Mouse (Mus musculus) gastrocnemius, adult 2 months (tissue): ENCODE results near the gene Rtf2. TPM values are rescaled to one million over a fixed set of nuclear protein-coding genes. Genes with fewer than 3 reads are reported as not detected.

Experiments
- DNase-seq: peaks from one replicate; pipeline ENCODE4 v3.0.0; 2022
- H3K27ac ChIP-seq: fragments of 200-600 bp; 2 replicates; pipeline ENCODE4 v1.8.1; 2022; ENCODE audit warnings: mild to moderate bottlenecking
- H3K4me3 ChIP-seq: fragments of 200-600 bp; 2 replicates; pipeline ENCODE4 v1.8.1; 2022; ENCODE audit warnings: mild to moderate bottlenecking, moderate library complexity
- CTCF ChIP-seq: fragments of 200-600 bp; IDR thresholded peaks from 2 replicates; pipeline ENCODE4 v1.8.1; 2022; ENCODE audit warnings: antibody characterized with exemption, mild to moderate bottlenecking, moderate library complexity
- intact Hi-C: fragments of 180-260 bp; cut with DNase I; formaldehyde crosslinking; loops from one replicate; pipeline ENCODE4 v1.15.1; 2025
- long read RNA-seq, 2 experiments: library from polyadenylated mRNA; stranded (forward); transcript quantifications; one replicate each; pipeline ENCODE4 v2.0.0; 2021
- total RNA-seq, 2 experiments: library from RNA; stranded (reverse); gene quantifications; 2 replicates each; pipeline ENCODE4 v1.2.3; 2021

Gene Rtf2
- 10 to 100 TPM; 28.1 to 29.3 TPM for total RNA-seq
- long read RNA-seq, experiment 1, transcript Rtf2-201 (9 exons, 2,173 nt): major isoform, 68 of 69 reads
- long read RNA-seq, experiment 1, partial matches to known transcripts: 0 of 69 reads
- long read RNA-seq, experiment 1, other reads (novel, unspliced or antisense): 1 of 69 reads
- long read RNA-seq, experiment 2, transcript Rtf2-201 (9 exons, 2,173 nt): major isoform, 63 of 65 reads
- long read RNA-seq, experiment 2, partial matches to known transcripts: 0 of 65 reads
- long read RNA-seq, experiment 2, other reads (novel, unspliced or antisense): 2 of 65 reads

GRCm38 (mm10) chr2:172439843-172440639 lies at the start of gene Rtf2:
Rtf2 (plus strand) TSS chr2:172440556.
- H3K27ac ChIP-seq: peak within 1 kb of the TSS; percentile 93
- intact Hi-C loops: loop anchor here (2.0 to 5.0 kb wide), 2 partner anchors 69 to 93 kb away; partner anchors contain the start of genes Aurka, Cstf1 and Fam210b
- H3K4me3 ChIP-seq: peak within 1 kb of the TSS; percentile 100
- peak; percentile 12; the same call in 1 of the 2 replicates for TF ChIP-seq CTCF
- DNase-seq: peak; percentile 99

DNA sequence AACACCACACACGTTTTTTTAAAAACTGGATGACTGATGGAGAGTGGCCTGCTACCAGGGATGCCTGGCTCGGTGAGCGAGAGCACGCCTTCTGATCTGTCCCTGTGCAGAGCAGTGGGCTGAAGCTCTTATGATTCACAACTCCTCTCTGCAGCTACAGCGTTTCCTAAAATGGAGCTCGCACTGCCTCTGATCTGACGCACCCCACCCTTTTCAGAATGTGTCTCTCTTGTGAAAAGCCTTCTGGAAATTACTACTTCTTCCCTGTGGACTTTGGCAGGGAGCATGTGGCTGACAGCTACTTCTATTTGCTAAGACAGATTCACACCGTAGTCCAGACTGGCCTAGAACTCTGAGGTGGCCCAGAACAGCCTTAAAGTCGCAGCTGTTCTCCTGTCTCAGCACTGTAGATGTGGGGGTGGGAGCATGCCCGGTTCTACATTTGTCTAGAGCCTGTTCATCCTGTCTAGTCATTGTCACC lies 48.3 kb upstream of the Rtf2 start:
- DNase-seq: no peak
- Histone ChIP-seq H3K4me3 (no peak overlapping the region), H3K27ac (no peak overlapping the region)
- no peak for TF ChIP-seq CTCF
- intact Hi-C loops: no loop called here

GRCm38 (mm10) chr2:172393391-172394051 lies 46.8 kb upstream of the Rtf2 start, which contains the start of gene Cass4:
Cass4 (plus strand) TSS chr2:172393794.
- intact Hi-C loops: no loop called here
- Histone ChIP-seq H3K27ac (no peak within 1 kb of the TSS), H3K4me3 (peak within 1 kb of the TSS; percentile 50)
- no peak for TF ChIP-seq CTCF
- DNase-seq: no peak

GRCm38 (mm10) chr2:172394052-172394392 lies 46.3 kb upstream of the Rtf2 start:
- intact Hi-C loops: no loop called here
- no peak for TF ChIP-seq CTCF
- DNase-seq: no peak
- peak overlapping the region; percentile 50 for H3K4me3 ChIP-seq
- no peak overlapping the region for H3K27ac ChIP-seq

DNA sequence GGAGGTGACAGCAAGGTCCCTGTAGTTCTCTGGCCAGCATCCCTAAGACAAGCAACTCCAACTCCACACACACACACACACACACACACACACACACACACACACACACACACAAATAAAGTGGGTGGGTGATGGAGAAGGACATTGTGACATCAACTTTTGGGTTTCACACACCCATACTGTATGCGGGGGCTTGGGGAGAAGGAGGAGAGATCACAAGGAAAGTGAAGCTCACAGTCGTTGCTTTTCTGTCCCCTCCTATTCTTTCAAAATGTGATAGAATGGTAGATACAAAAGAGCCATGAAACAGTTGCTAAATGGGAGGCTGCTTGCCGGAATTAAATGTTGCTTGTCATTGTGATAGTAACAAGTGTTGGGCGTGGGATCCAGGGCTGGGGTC lies 45.7 kb upstream of the Rtf2 start:
- peak overlapping the region; percentile 50 for H3K4me3 ChIP-seq
- no peak for TF ChIP-seq CTCF
- no peak overlapping the region for H3K27ac ChIP-seq
- intact Hi-C loops: no loop called here
- no peak for DNase-seq

GRCm38 (mm10) chr2:172395961-172396360 lies 44.4 kb upstream of the Rtf2 start:
- intact Hi-C loops: no loop called here

DNA sequence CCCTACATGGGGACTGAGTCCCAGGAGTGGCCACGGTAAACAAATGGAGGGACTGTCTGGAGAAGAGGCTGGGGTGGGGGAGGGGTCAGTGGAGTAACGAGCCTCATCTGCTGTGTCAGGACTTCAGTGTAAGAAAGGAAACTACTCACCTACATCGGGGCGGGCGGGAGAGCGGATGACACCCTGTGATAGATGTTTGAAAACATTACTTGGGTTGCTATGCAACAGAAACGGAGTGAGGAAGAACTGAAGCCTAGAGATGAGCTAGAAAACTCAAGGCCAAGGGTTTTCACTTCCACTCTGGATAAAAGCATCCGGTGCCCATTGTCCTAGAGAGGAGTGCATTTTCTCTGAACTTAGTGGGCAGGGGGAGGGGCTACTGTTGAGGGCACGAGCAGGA lies 40.5 kb upstream of the Rtf2 start:
- H3K27ac ChIP-seq: no peak overlapping the region
- no peak for DNase-seq
- TF ChIP-seq CTCF: no peak
- intact Hi-C loops: no loop called here
- H3K4me3 ChIP-seq: no peak overlapping the region

More at GRCm38 (mm10) chr2:172395961-172396360, 44.4 kb upstream of the Rtf2 start:
- Histone ChIP-seq H3K27ac (no peak overlapping the region), H3K4me3 (no peak overlapping the region)
- TF ChIP-seq CTCF: no peak
- no peak for DNase-seq

DNA sequence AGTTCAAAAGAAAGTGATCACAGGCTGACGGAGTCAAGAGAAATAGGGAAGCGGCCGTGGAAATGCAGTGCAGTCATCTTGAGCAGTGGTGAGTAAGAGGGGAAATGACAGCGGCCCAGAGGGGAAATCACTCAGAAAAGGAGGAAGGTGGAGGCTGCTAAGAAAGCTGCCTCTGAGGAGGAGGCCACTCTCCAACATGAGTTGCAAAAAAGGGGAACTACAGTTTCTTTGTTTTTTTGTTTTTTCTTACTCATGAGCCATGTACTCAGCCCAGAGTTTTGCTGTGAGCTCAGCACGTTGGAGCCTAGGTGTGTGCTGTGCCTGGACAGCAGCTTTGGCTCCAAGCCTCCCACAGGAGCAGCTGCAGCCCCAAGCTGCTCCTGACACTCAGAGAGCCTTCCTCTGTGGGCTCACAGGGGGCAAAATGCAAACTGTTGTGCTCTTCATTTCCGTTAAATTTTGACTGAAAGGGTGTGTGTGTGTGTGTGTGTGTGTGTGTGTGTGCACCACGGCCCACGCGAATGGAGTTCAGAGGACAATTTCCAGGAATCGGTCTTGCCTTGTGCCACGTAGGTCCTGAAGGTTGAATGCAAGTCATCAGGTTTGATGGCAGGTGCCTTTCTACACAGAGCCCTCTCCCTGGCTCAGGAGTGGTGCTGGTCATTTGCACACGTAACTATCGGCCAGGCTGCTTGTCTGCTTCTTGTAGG lies 39.1 kb upstream of the Rtf2 start:
- TF ChIP-seq CTCF: no peak

GRCm38 (mm10) chr2:172404239-172404638 lies 36.1 kb upstream of the Rtf2 start:
- intact Hi-C loops: no loop called here
- no peak for TF ChIP-seq CTCF
- no peak overlapping the region for H3K4me3 ChIP-seq
- no peak for DNase-seq
- no peak overlapping the region for H3K27ac ChIP-seq

More for the DNA sequence above, 39.1 kb upstream of the Rtf2 start:
- Histone ChIP-seq H3K4me3 (no peak overlapping the region), H3K27ac (no peak overlapping the region)
- intact Hi-C loops: no loop called here
- DNase-seq: no peak

GRCm38 (mm10) chr2:172405011-172405410 lies 35.3 kb upstream of the Rtf2 start:
- no peak for DNase-seq
- intact Hi-C loops: no loop called here
- Histone ChIP-seq H3K4me3 (no peak overlapping the region), H3K27ac (no peak overlapping the region)
- TF ChIP-seq CTCF: no peak

DNA sequence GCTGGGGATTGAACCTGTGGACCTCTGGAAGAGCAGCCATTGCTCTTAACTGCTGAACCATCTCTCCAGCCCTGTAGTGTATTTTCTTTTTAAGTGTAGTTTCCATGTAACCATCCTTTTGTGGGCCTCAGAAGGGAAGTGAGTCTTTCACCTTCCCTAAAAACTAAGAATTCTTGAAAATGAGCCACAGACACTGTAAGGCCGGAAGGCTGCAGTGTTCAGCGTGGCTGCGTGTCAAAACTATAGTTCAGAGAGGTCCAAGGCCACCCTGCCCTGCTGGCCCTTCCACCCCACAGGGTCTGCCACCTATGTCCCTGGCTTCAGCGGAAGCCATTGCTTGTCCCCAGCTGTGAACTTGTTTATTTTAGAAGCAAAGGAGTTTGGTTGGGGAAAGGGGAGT lies 34.2 kb upstream of the Rtf2 start:
- Histone ChIP-seq H3K4me3 (no peak overlapping the region), H3K27ac (no peak overlapping the region)
- DNase-seq: no peak
- intact Hi-C loops: no loop called here
- no peak for TF ChIP-seq CTCF

DNA sequence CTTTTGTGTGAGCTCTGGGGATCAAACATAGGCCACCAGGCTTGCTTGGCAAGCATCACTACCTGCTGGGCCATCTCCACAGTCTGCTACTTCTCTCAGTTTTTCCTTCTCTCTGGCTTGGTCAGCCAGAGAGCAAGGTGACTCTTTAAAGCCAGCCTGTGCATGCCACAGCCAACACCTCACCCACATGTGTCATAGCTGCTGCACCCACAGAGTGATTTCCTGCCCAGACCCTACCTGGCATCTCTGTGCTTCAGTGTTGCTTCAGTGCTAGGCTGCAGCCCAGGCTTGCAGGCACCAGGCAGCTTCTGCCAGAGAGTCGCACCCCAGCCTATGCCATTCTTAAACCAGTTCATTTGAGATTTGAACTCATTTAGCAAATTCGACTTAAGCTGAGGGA lies 32.9 kb upstream of the Rtf2 start:
- Histone ChIP-seq H3K4me3 (no peak overlapping the region), H3K27ac (no peak overlapping the region)
- no peak for DNase-seq
- TF ChIP-seq CTCF: no peak
- intact Hi-C loops: no loop called here
